Mouse (Mus musculus): Measurements from ENCODE around the gene Clnk. TPM values are rescaled to one million over a fixed set of nuclear protein-coding genes. Genes with fewer than 3 reads are reported as not detected.
A peak's percentile ranks its signal among the peaks of the same experiment; 100 is the strongest.

Gene Clnk
- polyA plus RNA-seq, 1 experiment: 0.25 TPM

DNA sequence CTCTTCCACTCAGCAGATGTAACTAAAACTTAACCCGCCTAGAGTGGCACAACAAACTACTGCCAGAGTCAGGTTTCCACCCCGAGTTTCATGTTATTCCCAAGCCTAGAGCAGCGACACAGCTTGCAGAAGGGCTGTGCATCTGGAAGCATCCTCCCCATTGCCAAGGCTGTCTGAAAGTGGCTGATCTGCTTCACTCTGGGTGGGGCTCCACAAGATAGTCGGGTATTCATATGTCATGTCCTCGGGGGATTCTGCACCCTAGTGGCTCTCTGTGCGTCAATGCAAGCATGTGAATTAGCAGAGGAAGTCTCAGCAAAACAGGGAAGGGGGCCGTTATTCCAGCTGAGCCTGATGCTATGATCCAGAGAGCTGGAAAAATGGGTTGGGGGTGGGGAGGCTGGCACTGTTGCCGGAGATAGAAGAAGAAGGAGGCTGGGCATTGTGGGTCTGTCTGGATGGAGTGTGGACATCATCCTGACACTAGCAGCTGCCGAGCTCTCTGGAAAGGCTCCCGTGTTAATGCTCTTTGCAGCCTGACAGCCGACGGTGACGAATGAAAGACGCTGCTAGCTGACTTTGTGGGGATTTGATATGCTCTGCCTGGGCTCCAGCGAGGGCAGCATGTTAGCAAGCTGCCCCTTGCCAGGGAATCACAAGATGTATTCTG, 88.6 kb downstream of the Clnk start:
- Histone ChIP-seq H3K4me3 (ENCODE audit: low read depth, low read length) (no peak overlapping the region), H3K4me1 (ENCODE audit: control insufficient read depth, insufficient read depth, insufficient read length, low read length) (no peaks in the 10 kb centered on the region), H3K27ac (ENCODE audit: insufficient read depth, low read depth, low read length) (no peak overlapping the region), H3K27me3 (ENCODE audit: control insufficient read depth, insufficient read depth, low read length) (no peaks in the 10 kb centered on the region), H3K36me3 (ENCODE audit: control insufficient read depth, insufficient read depth, low read length) (no peaks in the 10 kb centered on the region)
- WGBS: 50% methylated on average over 15 of the region's 15 CpGs
- TF ChIP-seq POLR2A (IDR thresholded peaks at IDR 0.05; ENCODE audit: low read depth, low read length) (no peak), CTCF (IDR thresholded peaks at IDR 0.05; ENCODE audit: extremely low read depth, insufficient read length, insufficient replicate concordance, low read depth, low read length) (no peak)

DNA sequence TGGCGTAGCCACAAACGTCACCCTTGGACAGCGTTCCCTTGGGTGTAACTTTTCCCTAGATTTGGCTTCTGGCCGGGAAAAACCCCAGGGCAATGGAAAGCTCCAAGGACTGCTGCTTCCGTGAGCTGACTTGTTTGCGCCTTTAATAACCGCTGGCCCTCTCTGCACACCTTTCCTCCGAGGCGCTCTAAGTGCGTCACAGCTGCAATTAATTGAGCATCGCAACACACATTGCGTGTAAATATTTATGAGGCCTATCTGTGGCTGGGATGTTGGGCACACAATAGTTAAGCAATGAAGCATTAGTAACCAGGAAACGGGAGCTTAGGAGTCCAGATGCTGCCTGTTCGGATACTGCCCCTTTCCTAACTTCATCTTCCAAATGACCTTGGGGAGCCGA, 90.5 kb downstream of the Clnk start:
- no peak overlapping the region for H3K4me3 ChIP-seq (ENCODE audit: low read depth, low read length)
- 88% methylated on average over 15 of the region's 15 CpGs for WGBS

GRCm38 (mm10) chr5:38785686-38786085, 90.9 kb downstream of the Clnk start:
- WGBS: 80% methylated on average over 8 of the region's 8 CpGs
- no peaks in the 10 kb centered on the region for H3K36me3 ChIP-seq (ENCODE audit: control insufficient read depth, insufficient read depth, low read length)
- TF ChIP-seq POLR2A (IDR thresholded peaks at IDR 0.05; ENCODE audit: low read depth, low read length): no peak
- no peaks in the 10 kb centered on the region for H3K4me1 ChIP-seq (ENCODE audit: control insufficient read depth, insufficient read depth, insufficient read length, low read length)
- H3K4me3 ChIP-seq (ENCODE audit: low read depth, low read length): no peak overlapping the region
- no peak overlapping the region for H3K27ac ChIP-seq (ENCODE audit: insufficient read depth, low read depth, low read length)
- H3K27me3 ChIP-seq (ENCODE audit: control insufficient read depth, insufficient read depth, low read length): no peaks in the 10 kb centered on the region

More for the DNA sequence above, 90.5 kb downstream of the Clnk start:
- H3K27ac ChIP-seq (ENCODE audit: insufficient read depth, low read depth, low read length): no peak overlapping the region
- TF ChIP-seq CTCF (IDR thresholded peaks at IDR 0.05; ENCODE audit: extremely low read depth, insufficient read length, insufficient replicate concordance, low read depth, low read length): no peak
- TF ChIP-seq POLR2A (IDR thresholded peaks at IDR 0.05; ENCODE audit: low read depth, low read length): no peak
- H3K36me3 ChIP-seq (ENCODE audit: control insufficient read depth, insufficient read depth, low read length): no peaks in the 10 kb centered on the region
- no peaks in the 10 kb centered on the region for H3K27me3 ChIP-seq (ENCODE audit: control insufficient read depth, insufficient read depth, low read length)
- H3K4me1 ChIP-seq (ENCODE audit: control insufficient read depth, insufficient read depth, insufficient read length, low read length): no peaks in the 10 kb centered on the region

DNA sequence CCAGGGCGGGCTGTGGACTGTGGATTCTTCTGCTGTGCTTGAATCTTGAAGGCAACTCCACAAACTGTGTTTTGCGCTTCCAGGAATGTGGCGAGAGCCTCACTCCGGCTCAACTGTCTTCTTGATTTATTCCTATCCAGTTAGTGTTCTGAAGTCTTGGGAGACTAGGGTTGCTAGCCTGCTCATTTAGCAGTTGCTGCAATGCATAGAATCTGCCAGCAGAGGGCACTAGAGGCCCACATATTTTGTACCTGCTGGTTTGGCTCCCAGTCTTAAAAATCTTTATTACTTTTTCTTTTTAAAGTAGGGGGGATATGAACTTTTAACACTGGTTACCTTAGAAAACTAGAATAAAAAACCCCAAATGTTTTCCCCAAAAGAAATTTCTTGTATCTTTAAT, 94.8 kb downstream of the Clnk start:
- 26% methylated on average over 4 of the region's 4 CpGs for WGBS
- TF ChIP-seq CTCF (IDR thresholded peaks at IDR 0.05; ENCODE audit: extremely low read depth, insufficient read length, insufficient replicate concordance, low read depth, low read length) (peak; percentile 63; the same call in 1 of the 2 replicates), POLR2A (IDR thresholded peaks at IDR 0.05; ENCODE audit: low read depth, low read length) (no peak)
- Histone ChIP-seq H3K4me3 (ENCODE audit: low read depth, low read length) (no peak overlapping the region), H3K4me1 (ENCODE audit: control insufficient read depth, insufficient read depth, insufficient read length, low read length) (no peaks in the 10 kb centered on the region), H3K27ac (ENCODE audit: insufficient read depth, low read depth, low read length) (no peak overlapping the region), H3K36me3 (ENCODE audit: control insufficient read depth, insufficient read depth, low read length) (no peaks in the 10 kb centered on the region), H3K27me3 (ENCODE audit: control insufficient read depth, insufficient read depth, low read length) (no peaks in the 10 kb centered on the region)

GRCm38 (mm10) chr5:38780631-38781030, 96.0 kb downstream of the Clnk start:
- no peaks in the 10 kb centered on the region for H3K4me1 ChIP-seq (ENCODE audit: control insufficient read depth, insufficient read depth, insufficient read length, low read length)
- no peaks in the 10 kb centered on the region for H3K27me3 ChIP-seq (ENCODE audit: control insufficient read depth, insufficient read depth, low read length)
- H3K4me3 ChIP-seq (ENCODE audit: low read depth, low read length): no peak overlapping the region
- H3K27ac ChIP-seq (ENCODE audit: insufficient read depth, low read depth, low read length): no peak overlapping the region
- no peaks in the 10 kb centered on the region for H3K36me3 ChIP-seq (ENCODE audit: control insufficient read depth, insufficient read depth, low read length)
- 54% methylated on average over 8 of the region's 8 CpGs for WGBS
- TF ChIP-seq POLR2A (IDR thresholded peaks at IDR 0.05; ENCODE audit: low read depth, low read length) (no peak), CTCF (IDR thresholded peaks at IDR 0.05; ENCODE audit: extremely low read depth, insufficient read length, insufficient replicate concordance, low read depth, low read length) (no peak)

- H3K4me3 ChIP-seq (ENCODE audit: low read depth, low read length): no peak overlapping the region
- whole genome bisulfite sequencing: 59% methylated on average over 3 of the region's 3 CpGs
Observed at GRCm38 (mm10) chr5:38780045-38780444, 96.6 kb downstream of the Clnk start.

DNA sequence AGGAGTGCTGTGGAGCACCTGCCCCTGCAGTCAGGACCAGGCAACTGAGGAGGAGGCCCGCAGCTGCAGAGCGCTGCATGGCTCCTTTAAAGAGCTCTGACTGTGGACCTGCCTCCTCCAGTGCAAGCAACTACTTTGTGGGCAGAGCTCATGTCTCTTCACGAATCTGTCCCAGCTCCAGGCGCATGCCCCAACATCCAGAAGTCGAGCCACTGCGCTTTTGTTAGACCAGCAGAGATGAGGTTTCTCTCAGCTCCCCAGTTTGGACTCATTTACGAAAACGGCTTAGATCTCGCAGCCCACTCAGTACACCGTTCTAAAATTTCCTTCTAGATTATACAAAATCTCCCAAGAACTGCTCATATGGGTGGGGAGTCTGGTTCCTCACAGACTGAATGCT, 101.1 kb downstream of the Clnk start:
- whole genome bisulfite sequencing: 69% methylated on average over 10 of the region's 10 CpGs
- Histone ChIP-seq H3K4me1 (ENCODE audit: control insufficient read depth, insufficient read depth, insufficient read length, low read length) (no peaks in the 10 kb centered on the region), H3K27me3 (ENCODE audit: control insufficient read depth, insufficient read depth, low read length) (no peaks in the 10 kb centered on the region), H3K27ac (ENCODE audit: insufficient read depth, low read depth, low read length) (no peak overlapping the region), H3K4me3 (ENCODE audit: low read depth, low read length) (no peak overlapping the region), H3K36me3 (ENCODE audit: control insufficient read depth, insufficient read depth, low read length) (no peaks in the 10 kb centered on the region)
- TF ChIP-seq CTCF (IDR thresholded peaks at IDR 0.05; ENCODE audit: extremely low read depth, insufficient read length, insufficient replicate concordance, low read depth, low read length): no peak
- no peak for TF ChIP-seq POLR2A (IDR thresholded peaks at IDR 0.05; ENCODE audit: low read depth, low read length)

More at GRCm38 (mm10) chr5:38780045-38780444, 96.6 kb downstream of the Clnk start:
- Histone ChIP-seq H3K36me3 (ENCODE audit: control insufficient read depth, insufficient read depth, low read length) (no peaks in the 10 kb centered on the region), H3K27me3 (ENCODE audit: control insufficient read depth, insufficient read depth, low read length) (no peaks in the 10 kb centered on the region), H3K4me1 (ENCODE audit: control insufficient read depth, insufficient read depth, insufficient read length, low read length) (no peaks in the 10 kb centered on the region), H3K27ac (ENCODE audit: insufficient read depth, low read depth, low read length) (no peak overlapping the region)
- TF ChIP-seq POLR2A (IDR thresholded peaks at IDR 0.05; ENCODE audit: low read depth, low read length) (no peak), CTCF (IDR thresholded peaks at IDR 0.05; ENCODE audit: extremely low read depth, insufficient read length, insufficient replicate concordance, low read depth, low read length) (no peak)

All from small intestine, adult 2 months (tissue).